In genomic region chr7:109039445-109039844, GRCm38 (mm10) we compare ENCODE assay signal across 12 mouse cellular contexts. TPM values are rescaled to one million over a fixed set of nuclear protein-coding genes. Genes with fewer than 3 reads are reported as not detected.
DNase-seq lines count a peak whose midpoint lies in the region; ATAC-seq lines count a peak whose summit lies in the region.
"Had no signal": no experiment of that assay in that cellular context is flagged by ENCODE, and none has a peak within 500 bp of the region (broad histone marks: within the 10 kb centered on the region; RNA-seq: fewer than 3 reads in every experiment).

No protein-coding gene starts in this region.

- DNase-seq in brain, embryonic 18.5 days (ENCODE audit: low read depth, low spot score) = peak; percentile 70
- DNase-seq in cerebellum, postnatal 10 days = peak; percentile 90 to 94
- peak; percentile 68 to 74 for DNase-seq in layer of hippocampus, postnatal 10 days (ENCODE audit: low spot score in 2 of 2)
- DNase-seq in kidney, postnatal 36 days = no peak
- DNase-seq in urinary bladder, postnatal 25 days (ENCODE audit: low spot score) = no peak
- DNase-seq: heart, adult 2 months; kidney, adult 18-20 months; liver, embryonic 13.5 days had no signal

- no peaks in the 10 kb centered on the region for H3K9me3 ChIP-seq in hindbrain, embryonic 15.5 days
- no peaks in the 10 kb centered on the region for H3K9me3 ChIP-seq in hindbrain, embryonic 12.5 days (replicated peaks)
- no peaks in the 10 kb centered on the region for H3K9me3 ChIP-seq in kidney, embryonic 14.5 days (ENCODE audit: control insufficient read depth, low read length)
- H3K9me3 ChIP-seq: liver, embryonic 13.5 days had no signal

- H3K36me3 ChIP-seq in hindbrain, embryonic 15.5 days = peaks cover 4% of the 10 kb centered on the region; the same call in 1 of the 2 replicates
- H3K36me3 ChIP-seq in hindbrain, embryonic 12.5 days = peaks cover 4% of the 10 kb centered on the region; the same call in 1 of the 2 replicates
- no peaks in the 10 kb centered on the region for H3K36me3 ChIP-seq in kidney, embryonic 14.5 days (ENCODE audit: control insufficient read depth, insufficient read depth, low read length)
- H3K36me3 ChIP-seq: liver, embryonic 13.5 days had no signal

- peak overlapping the region; percentile 55; the same call in 1 of the 2 replicates for H3K27ac ChIP-seq in hindbrain, embryonic 15.5 days (replicated peaks)
- H3K27ac ChIP-seq in hindbrain, embryonic 12.5 days = no peak overlapping the region
- H3K27ac ChIP-seq in kidney, embryonic 14.5 days (ENCODE audit: low read depth, low read length) = no peak overlapping the region
- H3K27ac ChIP-seq: heart, adult 2 months; liver, embryonic 13.5 days had no signal

- no peaks in the 10 kb centered on the region for H3K4me1 ChIP-seq in hindbrain, embryonic 15.5 days (replicated peaks)
- H3K4me1 ChIP-seq in hindbrain, embryonic 12.5 days = no peaks in the 10 kb centered on the region
- no peaks in the 10 kb centered on the region for H3K4me1 ChIP-seq in kidney, embryonic 14.5 days (ENCODE audit: control insufficient read depth, insufficient read depth, low read length)
- H3K4me1 ChIP-seq: liver, embryonic 13.5 days had no signal

- no peak overlapping the region for H3K9ac ChIP-seq in hindbrain, embryonic 15.5 days
- H3K9ac ChIP-seq in hindbrain, embryonic 12.5 days = no peak overlapping the region
- H3K9ac ChIP-seq in kidney, embryonic 14.5 days (ENCODE audit: low read depth, low read length) = no peak overlapping the region
- H3K9ac ChIP-seq: liver, embryonic 13.5 days had no signal

- 79% methylated on average over 5 of the region's 5 CpGs for WGBS in hindbrain, embryonic 15.5 days
- WGBS in hindbrain, embryonic 12.5 days = 83% methylated on average over 5 of the region's 5 CpGs
- 88% methylated on average over 5 of the region's 5 CpGs for WGBS in kidney, embryonic 14.5 days

- no peaks in the 10 kb centered on the region for H3K27me3 ChIP-seq in hindbrain, embryonic 15.5 days
- no peaks in the 10 kb centered on the region for H3K27me3 ChIP-seq in hindbrain, embryonic 12.5 days
- H3K27me3 ChIP-seq in kidney, embryonic 14.5 days (ENCODE audit: control insufficient read depth, insufficient read depth, low read length) = no peaks in the 10 kb centered on the region
- H3K27me3 ChIP-seq: liver, embryonic 13.5 days had no signal

- H3K4me3 ChIP-seq in hindbrain, embryonic 15.5 days = no peak overlapping the region
- no peak overlapping the region for H3K4me3 ChIP-seq in hindbrain, embryonic 12.5 days
- H3K4me3 ChIP-seq in kidney, embryonic 14.5 days (ENCODE audit: low read length) = no peak overlapping the region
- H3K4me3 ChIP-seq: heart, adult 2 months; liver, embryonic 13.5 days had no signal

- no peak overlapping the region for H3K4me2 ChIP-seq in hindbrain, embryonic 15.5 days
- H3K4me2 ChIP-seq in hindbrain, embryonic 12.5 days (replicated peaks) = no peak overlapping the region
- H3K4me2 ChIP-seq in kidney, embryonic 14.5 days (replicated peaks; ENCODE audit: low read depth, low read length) = no peak overlapping the region
- H3K4me2 ChIP-seq: liver, embryonic 13.5 days had no signal

- ATAC-seq in hindbrain, embryonic 15.5 days (ENCODE audit: low FRiP score, low read depth) = peak; percentile 27; the same call in 1 of the 2 replicates
- ATAC-seq in hindbrain, embryonic 12.5 days (ENCODE audit: low FRiP score) = no peak
- ATAC-seq in kidney, embryonic 14.5 days (ENCODE audit: low FRiP score, low TSS enrichment) = no peak

RNA-seq across cellular contexts. Expression of gene Ric3, which starts 43.7 kb away (rescaled TPM):
- 33.2 and 35.6 TPM in 2 replicates for polyA plus RNA-seq in hindbrain, embryonic 15.5 days (2015; fragmentation: Nextera tagmentation; extraction: Ambion mirVana)
- polyA plus RNA-seq in hindbrain, embryonic 12.5 days (2016; fragmentation: Nextera tagmentation; extraction: Ambion mirVana) = 21.9 and 23.5 TPM in 2 replicates
- 10 to 100 TPM; 47.3 to 52.1 TPM for total RNA-seq in layer of hippocampus, postnatal 10 days (2021)
- polyA plus RNA-seq in kidney, embryonic 14.5 days (2014; fragmentation: Nextera tagmentation; extraction: Ambion mirVana) = 1.4 and 2.2 TPM in 2 replicates
- polyA plus RNA-seq: C2C12 had no signal

Comparison
In these comparisons a context has a peak if more than half of its experiments do, and no peak if none do; other contexts are left out.
1. DNase-seq: peak in brain, embryonic 18.5 days (single experiment), cerebellum, postnatal 10 days (2 of 2) and layer of hippocampus, postnatal 10 days (2 of 2); none in kidney, postnatal 36 days (0 of 2) and urinary bladder, postnatal 25 days (single experiment).